ENCODE assay signal across 9 mouse cellular contexts in genomic region chr8:94363288-94363688, GRCm38 (mm10). TPM values are rescaled to one million over a fixed set of nuclear protein-coding genes. Genes with fewer than 3 reads are reported as not detected.
DNase-seq lines count a peak whose midpoint lies in the region; ATAC-seq lines count a peak whose summit lies in the region.
"Had no signal": no experiment of that assay in that cellular context is flagged by ENCODE, and none has a peak within 500 bp of the region (broad histone marks: within the 10 kb centered on the region; RNA-seq: fewer than 3 reads in every experiment).

No protein-coding gene starts in this region.

- H3K4me1 ChIP-seq in hindbrain, embryonic 10.5 days (replicated peaks): no peaks in the 10 kb centered on the region
- H3K4me1 ChIP-seq in hindbrain, embryonic 13.5 days (replicated peaks): peaks cover 5% of the 10 kb centered on the region; the same call in 1 of the 2 replicates
- peaks cover 17% of the 10 kb centered on the region for H3K4me1 ChIP-seq in kidney, embryonic 15.5 days
- H3K4me1 ChIP-seq in forebrain, embryonic 15.5 days: 0 out of 2 replicates have a peak, but pooled peaks cover 3% of the 10 kb centered on the region

- no peak overlapping the region for H3K9ac ChIP-seq in hindbrain, embryonic 13.5 days
- no peak overlapping the region for H3K9ac ChIP-seq in kidney, embryonic 15.5 days
- H3K9ac ChIP-seq in forebrain, embryonic 15.5 days (replicated peaks): no peak overlapping the region

- H3K9me3 ChIP-seq in hindbrain, embryonic 10.5 days: no peaks in the 10 kb centered on the region
- H3K9me3 ChIP-seq in hindbrain, embryonic 13.5 days: no peaks in the 10 kb centered on the region
- H3K9me3 ChIP-seq in kidney, embryonic 15.5 days (replicated peaks): no peaks in the 10 kb centered on the region
- no peaks in the 10 kb centered on the region for H3K9me3 ChIP-seq in forebrain, embryonic 15.5 days
- H3K9me3 ChIP-seq: G1E had no signal

- no peak for ATAC-seq in hindbrain, embryonic 13.5 days (ENCODE audit: low FRiP score)
- ATAC-seq in kidney, embryonic 15.5 days (replicated peaks; ENCODE audit: low FRiP score): peak; percentile 72; the same call in 1 of the 2 replicates
- ATAC-seq in megakaryocyte, adult 5-6 weeks (ENCODE audit: poor library complexity, severe bottlenecking): peak; percentile 78
- no peak for ATAC-seq in forebrain, embryonic 15.5 days (replicated peaks)

- H3K27me3 ChIP-seq in hindbrain, embryonic 10.5 days (ENCODE audit: insufficient read depth, poor library complexity, severe bottlenecking): no peaks in the 10 kb centered on the region
- no peaks in the 10 kb centered on the region for H3K27me3 ChIP-seq in hindbrain, embryonic 13.5 days
- no peaks in the 10 kb centered on the region for H3K27me3 ChIP-seq in kidney, embryonic 15.5 days
- no peaks in the 10 kb centered on the region for H3K27me3 ChIP-seq in forebrain, embryonic 15.5 days

- peak; percentile 8 for DNase-seq in hindbrain, embryonic 10.5 days (ENCODE audit: low spot score)
- peak; percentile 83 for DNase-seq in adrenal gland, postnatal 10 days
- DNase-seq in heart, adult 11 months: peak; percentile 99
- peak; percentile 48 for DNase-seq in testis, postnatal 14 days (ENCODE audit: low spot score)

- no peak overlapping the region for H3K27ac ChIP-seq in hindbrain, embryonic 10.5 days
- H3K27ac ChIP-seq in hindbrain, embryonic 13.5 days: no peak overlapping the region
- H3K27ac ChIP-seq in kidney, embryonic 15.5 days: no peak overlapping the region
- H3K27ac ChIP-seq in forebrain, embryonic 15.5 days (replicated peaks): no peak overlapping the region

- no peak overlapping the region for H3K4me3 ChIP-seq in hindbrain, embryonic 10.5 days
- no peak overlapping the region for H3K4me3 ChIP-seq in hindbrain, embryonic 13.5 days
- H3K4me3 ChIP-seq in kidney, embryonic 15.5 days (replicated peaks): no peak overlapping the region
- no peak overlapping the region for H3K4me3 ChIP-seq in forebrain, embryonic 15.5 days

- 53% methylated on average over 4 of the region's 4 CpGs for WGBS in hindbrain, embryonic 10.5 days
- 70% methylated on average over 4 of the region's 4 CpGs for WGBS in hindbrain, embryonic 13.5 days
- 44% methylated on average over 4 of the region's 4 CpGs for WGBS in kidney, embryonic 15.5 days
- WGBS in forebrain, embryonic 15.5 days: 52% methylated on average over 4 of the region's 4 CpGs

- no peaks in the 10 kb centered on the region for H3K36me3 ChIP-seq in hindbrain, embryonic 10.5 days
- no peaks in the 10 kb centered on the region for H3K36me3 ChIP-seq in hindbrain, embryonic 13.5 days
- H3K36me3 ChIP-seq in kidney, embryonic 15.5 days: no peaks in the 10 kb centered on the region
- H3K36me3 ChIP-seq in forebrain, embryonic 15.5 days: no peaks in the 10 kb centered on the region
- H3K36me3 ChIP-seq: G1E had no signal

- no peak overlapping the region for H3K4me2 ChIP-seq in hindbrain, embryonic 13.5 days
- no peak overlapping the region for H3K4me2 ChIP-seq in kidney, embryonic 15.5 days
- no peak overlapping the region for H3K4me2 ChIP-seq in forebrain, embryonic 15.5 days (replicated peaks)

RNA-seq across cellular contexts. Expression of gene Herpud1, which starts 22.9 kb away (rescaled TPM):
- 57.3 and 59.5 TPM in 2 replicates for polyA plus RNA-seq in hindbrain, embryonic 10.5 days (2016; fragmentation: Nextera tagmentation; extraction: Ambion mirVana)
- 55.8 and 59.3 TPM in 2 replicates for polyA plus RNA-seq in hindbrain, embryonic 13.5 days (2015; fragmentation: Nextera tagmentation; extraction: Ambion mirVana)
- 100 to 1,000 TPM in 1 of 2 experiments, 10 to 100 TPM in 1; 93.9 to 145 TPM for total RNA-seq in adrenal gland, postnatal 10 days (2021)
- 66.7 and 70.0 TPM in 2 replicates for polyA plus RNA-seq in kidney, embryonic 15.5 days (2015; fragmentation: Nextera tagmentation; extraction: Ambion mirVana)
- total RNA-seq in megakaryocyte, adult 5-6 weeks (2015): 71.9 and 76.0 TPM in 2 replicates
- total RNA-seq in megakaryocyte, adult 5-6 weeks (2017): 79.4 and 80.9 TPM in 2 replicates
- 62.5 and 66.5 TPM in 2 replicates for polyA plus RNA-seq in forebrain, embryonic 15.5 days (2015; fragmentation: Nextera tagmentation; extraction: Ambion mirVana)

RNA-seq across cellular contexts. Expression of gene Slc12a3, which starts 34.3 kb away (rescaled TPM):
- 0.09 TPM in 1 of 2 replicates, not detected in the other for polyA plus RNA-seq in hindbrain, embryonic 10.5 days (2016; fragmentation: Nextera tagmentation; extraction: Ambion mirVana)
- 0.14 and 0.19 TPM in 2 replicates for polyA plus RNA-seq in hindbrain, embryonic 13.5 days (2015; fragmentation: Nextera tagmentation; extraction: Ambion mirVana)
- under 1 TPM; 0.12 to 0.24 TPM for total RNA-seq in adrenal gland, postnatal 10 days (2021)
- polyA plus RNA-seq in kidney, embryonic 15.5 days (2015; fragmentation: Nextera tagmentation; extraction: Ambion mirVana): 6.1 and 6.4 TPM in 2 replicates
- total RNA-seq in megakaryocyte, adult 5-6 weeks (2015): 0.25 and 0.34 TPM in 2 replicates
- total RNA-seq in megakaryocyte, adult 5-6 weeks (2017): 0.16 TPM in 1 of 2 replicates, not detected in the other
- not detected in 2 replicates for polyA plus RNA-seq in forebrain, embryonic 15.5 days (2015; fragmentation: Nextera tagmentation; extraction: Ambion mirVana)
- polyA plus RNA-seq: G1E had no signal

Comparison
In these comparisons a context has a peak if more than half of its experiments do, and no peak if none do; other contexts are left out.
1. DNase-seq: peak in every context shown above with its lines; median percentile 99 in heart, adult 11 months; 83 in adrenal gland, postnatal 10 days; 48 in testis, postnatal 14 days; 8 in hindbrain, embryonic 10.5 days.
2. ATAC-seq: peak in kidney, embryonic 15.5 days (single experiment) and megakaryocyte, adult 5-6 weeks (single experiment); none in hindbrain, embryonic 13.5 days (single experiment) and forebrain, embryonic 15.5 days (single experiment).